Mouse (Mus musculus): Measurements from ENCODE around the gene Ccdc82. TPM values are rescaled to one million over a fixed set of nuclear protein-coding genes. Genes with fewer than 3 reads are reported as not detected.

The Ccdc82 gene
- 1 to 10 TPM; 2.8 to 4.3 TPM for total RNA-seq (2021)
- long read RNA-seq, experiment 1, full-length matches to known transcripts: 2 of 3 reads
- long read RNA-seq, experiment 1, partial matches to known transcripts: 1 of 3 reads
- long read RNA-seq, experiment 1, other reads (novel, unspliced or antisense): 0 of 3 reads
- long read RNA-seq, experiment 2, full-length matches to known transcripts: 1 of 1 reads
- long read RNA-seq, experiment 2, partial matches to known transcripts: 0 of 1 reads
- long read RNA-seq, experiment 2, other reads (novel, unspliced or antisense): 0 of 1 reads

GRCm38 (mm10) chr9:13246815-13247638, at the start of gene Ccdc82:
Gene Ccdc82, plus strand, starts transcription at chr9:13246955.
- peak; percentile 91 for DNase-seq

GRCm38 (mm10) chr9:13200079-13200478, 46.7 kb upstream of the Ccdc82 start:
- DNase-seq: no peak

GRCm38 (mm10) chr9:13203109-13203508, 43.6 kb upstream of the Ccdc82 start:
- DNase-seq: no peak

GRCm38 (mm10) chr9:13203681-13204080, 43.1 kb upstream of the Ccdc82 start:
- DNase-seq: no peak

GRCm38 (mm10) chr9:13206369-13206768, 40.4 kb upstream of the Ccdc82 start:
- DNase-seq: no peak

GRCm38 (mm10) chr9:13225872-13226271, 20.9 kb upstream of the Ccdc82 start:
- DNase-seq: no peak

GRCm38 (mm10) chr9:13230553-13230952, 16.2 kb upstream of the Ccdc82 start:
- DNase-seq: no peak

- no peak for DNase-seq
Observed at GRCm38 (mm10) chr9:13231545-13232216, 15.1 kb upstream of the Ccdc82 start.

- no peak for DNase-seq
Observed at GRCm38 (mm10) chr9:13242321-13242720, 4.4 kb upstream of the Ccdc82 start.

GRCm38 (mm10) chr9:13245481-13245880, 1.3 kb upstream of the Ccdc82 start, which contains the start of gene Jrkl:
Gene Jrkl, minus strand, starts transcription at chr9:13245829.
- peak; percentile 16 for DNase-seq

- DNase-seq: no peak
Observed at GRCm38 (mm10) chr9:13248104-13248503, 1.3 kb downstream of the Ccdc82 start.

- no peak for DNase-seq
Observed at GRCm38 (mm10) chr9:13251251-13251650, 4.5 kb downstream of the Ccdc82 start.

- DNase-seq: no peak
Observed at GRCm38 (mm10) chr9:13256726-13257125, 10.0 kb downstream of the Ccdc82 start.

GRCm38 (mm10) chr9:13258173-13258572, 11.4 kb downstream of the Ccdc82 start:
- no peak for DNase-seq

GRCm38 (mm10) chr9:13260980-13261379, 14.2 kb downstream of the Ccdc82 start:
- no peak for DNase-seq

- DNase-seq: no peak
Observed at GRCm38 (mm10) chr9:13273219-13273618, 26.5 kb downstream of the Ccdc82 start.

GRCm38 (mm10) chr9:13287482-13287881, 40.7 kb downstream of the Ccdc82 start:
- DNase-seq: no peak

GRCm38 (mm10) chr9:13296274-13297121, 49.7 kb downstream of the Ccdc82 start:
- DNase-seq: peak; percentile 88

- DNase-seq: no peak
Observed at GRCm38 (mm10) chr9:13297122-13297667, 50.4 kb downstream of the Ccdc82 start.

- peak; percentile 70 for DNase-seq
Observed at GRCm38 (mm10) chr9:13297668-13298512, 51.1 kb downstream of the Ccdc82 start, which contains the start of gene Maml2. Gene Maml2, plus strand, starts transcription at chr9:13297957.

GRCm38 (mm10) chr9:13298513-13298878, 51.7 kb downstream of the Ccdc82 start:
- DNase-seq: no peak

Measured in gastrocnemius, postnatal 25 days (tissue).